Mouse (Mus musculus) liver, embryonic 14.5 days (tissue): ENCODE measurements at regions not wholly inside any gene's neighbourhood (a gene's known extent, or its start where the extent isn't known, plus 50 kb on each side); places are given as distances from the start of the nearest gene placed in this dataset.

Experiments
- ATAC-seq: fragments of 200-750 bp; cut with Nextera tagmentation; 2 replicates; pipeline ENCODE4 v1.8.0; 2017; ENCODE audit warnings: moderate number of reproducible peaks, mild to moderate bottlenecking, moderate library complexity; ENCODE audit not compliant: insufficient read depth
- DNase-seq, 3 experiments: peaks; one replicate each; pipeline ENCODE4 v3.0.0-alpha.2; 2012 to 2013; ENCODE audit warnings: low read depth in 3 of 3, low spot score in 3 of 3
- H3K27ac ChIP-seq: fragments of 300-500 bp; sonication (generic); 2 replicates; pipeline ENCODE4 v1.5.1; 2014; ENCODE audit warnings: moderate library complexity, mild to moderate bottlenecking, control low read depth, inconsistent platforms
- H3K27me3 ChIP-seq: fragments of 300-500 bp; sonication (generic); 2 replicates; pipeline ENCODE4 v1.6.1; 2014; ENCODE audit warnings: mild to moderate bottlenecking, low read length, moderate library complexity; ENCODE audit not compliant: control insufficient read depth, insufficient read depth
- H3K36me3 ChIP-seq: fragments of 300-500 bp; sonication (generic); replicated peaks from 2 replicates; pipeline ENCODE4 v1.6.1; 2014; ENCODE audit warnings: low read depth; ENCODE audit not compliant: control insufficient read depth, insufficient read depth
- H3K4me1 ChIP-seq, 2 experiments: fragments of 200-500 bp in 1 of 2; fragments of 300-500 bp in 1 of 2; sonication (generic) in 1 of 2; replicated peaks; 2 replicates each; pipeline ENCODE4 v1.6.1; 2012 to 2014; ENCODE audit warnings: antibody characterized with exemption in 1 of 2, inconsistent platforms in 1 of 2, low read length in 1 of 2; ENCODE audit not compliant: control insufficient read depth in 2 of 2, insufficient read depth in 2 of 2
- H3K4me2 ChIP-seq: fragments of 300-500 bp; sonication (generic); 2 replicates; pipeline ENCODE4 v1.6.1; 2014; ENCODE audit warnings: low read depth, mild to moderate bottlenecking, control low read depth, moderate library complexity
- H3K4me3 ChIP-seq, 2 experiments: fragments of 200-500 bp in 1 of 2; fragments of 300-500 bp in 1 of 2; sonication (generic) in 1 of 2; 2 replicates each; pipeline ENCODE4 v1.5.1; 2012 to 2014; ENCODE audit warnings: low read depth in 2 of 2, low read length in 2 of 2, mild to moderate bottlenecking in 2 of 2, control low read depth in 1 of 2, inconsistent platforms in 1 of 2, moderate library complexity in 1 of 2; ENCODE audit not compliant: insufficient read depth in 1 of 2
- H3K9ac ChIP-seq: fragments of 300-500 bp; sonication (generic); replicated peaks from 2 replicates; pipeline ENCODE4 v1.6.1; 2014; ENCODE audit warnings: mild to moderate bottlenecking, control low read depth, moderate library complexity
- H3K9me3 ChIP-seq: fragments of 300-500 bp; sonication (generic); 2 replicates; pipeline ENCODE4 v1.6.1; 2016; ENCODE audit warnings: low read length, mixed read lengths; ENCODE audit not compliant: control insufficient read depth
- CTCF ChIP-seq: IDR thresholded peaks from 2 replicates; pipeline ENCODE4 v1.5.1; 2016; ENCODE audit warnings: antibody characterized with exemption, low read depth, control low read depth
- EP300 ChIP-seq: IDR thresholded peaks from 2 replicates; pipeline ENCODE4 v1.6.1; 2016; ENCODE audit warnings: antibody characterized with exemption, low read depth
- WGBS: fragments of 180-500 bp; shearing (Covaris S2); extraction: QIAGEN DNeasy Blood & Tissue Kit; methylation state at CpG from one replicate; pipeline ENCODE4 v1.1.7; 2014; ENCODE audit not compliant: insufficient replicate concordance; 5-methylcytosine and 5-hydroxymethylcytosine counted together

- Histone ChIP-seq H3K9me3 (no peaks in the 10 kb centered on the region), H3K4me3 (no peak overlapping the region), H3K9ac (no peak overlapping the region), H3K36me3 (no peaks in the 10 kb centered on the region), H3K27ac (no peak overlapping the region), H3K4me1 (no peaks in the 10 kb centered on the region), H3K27me3 (no peaks in the 10 kb centered on the region), H3K4me2 (no peak overlapping the region)
- DNase-seq, result no peak
- ATAC-seq, result no peak
- WGBS, result 65% methylated on average over 4 of the region's 4 CpGs
- TF ChIP-seq CTCF, result no peak
- TF ChIP-seq EP300, result no peak
These were observed 400.0 kb downstream of the Gsdmc2 start for GRCm38 (mm10) chr15:63445016-63445415.

DNA sequence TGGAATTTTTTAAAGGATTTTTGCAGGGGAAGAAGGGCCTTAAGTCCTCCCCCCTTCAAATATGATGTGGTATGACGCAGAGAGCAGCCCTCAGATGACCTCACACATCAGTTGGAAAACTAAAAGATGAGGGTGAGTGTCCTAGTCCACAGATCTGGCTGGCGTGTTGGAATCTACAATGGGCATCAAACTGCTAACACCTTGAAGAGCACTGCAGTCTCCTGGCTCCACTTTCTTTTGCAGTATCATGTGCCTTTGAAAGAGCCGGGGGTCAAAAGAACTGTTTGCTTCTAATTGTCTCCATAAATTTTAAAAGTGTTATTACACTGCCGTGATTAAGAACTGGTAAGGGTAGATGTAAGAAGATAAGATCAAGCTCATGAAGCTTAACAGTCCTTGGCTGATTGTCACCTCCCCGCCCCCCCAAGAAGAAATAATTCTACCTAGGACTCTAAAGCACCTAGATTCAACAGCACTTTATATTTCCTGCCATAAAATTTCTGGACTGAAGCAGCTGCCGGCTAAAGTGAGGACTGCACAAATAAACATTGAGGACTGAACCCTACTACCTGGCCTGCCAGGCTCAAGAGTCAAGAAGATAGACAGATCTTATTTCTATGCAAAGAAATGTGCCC is 402.7 kb downstream of the Gsdmc2 start:
- no peaks in the 10 kb centered on the region for H3K27me3 ChIP-seq
- DNase-seq (no peak), ATAC-seq (no peak)
- H3K4me3 ChIP-seq, result no peak overlapping the region
- H3K9ac ChIP-seq, result no peak overlapping the region
- TF ChIP-seq EP300, result no peak
- no peak for TF ChIP-seq CTCF
- no peak overlapping the region for H3K4me2 ChIP-seq
- no peaks in the 10 kb centered on the region for H3K4me1 ChIP-seq
- no peak overlapping the region for H3K27ac ChIP-seq
- no peaks in the 10 kb centered on the region for H3K36me3 ChIP-seq
- 62% methylated on average over 6 of the region's 6 CpGs for WGBS
- H3K9me3 ChIP-seq, result no peaks in the 10 kb centered on the region

- Histone ChIP-seq H3K27me3 (no peaks in the 10 kb centered on the region), H3K4me1 (no peaks in the 10 kb centered on the region), H3K9me3 (no peaks in the 10 kb centered on the region), H3K4me2 (no peak overlapping the region), H3K4me3 (no peak overlapping the region), H3K27ac (no peak overlapping the region), H3K36me3 (no peaks in the 10 kb centered on the region), H3K9ac (no peak overlapping the region)
- WGBS, result 58% methylated on average over 4 of the region's 4 CpGs
- no peak for TF ChIP-seq CTCF
- TF ChIP-seq EP300, result no peak
- DNase-seq, result no peak
- no peak for ATAC-seq
These were observed 432.3 kb downstream of the Gsdmc2 start for GRCm38 (mm10) chr15:63412649-63413048.

- no peak overlapping the region for H3K4me2 ChIP-seq
- no peak overlapping the region for H3K4me3 ChIP-seq
- no peaks in the 10 kb centered on the region for H3K27me3 ChIP-seq
- H3K9me3 ChIP-seq, result no peaks in the 10 kb centered on the region
- H3K4me1 ChIP-seq, result no peaks in the 10 kb centered on the region
- DNase-seq (no peak), ATAC-seq (no peak)
- H3K36me3 ChIP-seq, result no peaks in the 10 kb centered on the region
- H3K27ac ChIP-seq, result no peak overlapping the region
- WGBS, result 80% methylated on average over 3 of the region's 3 CpGs
- no peak overlapping the region for H3K9ac ChIP-seq
- TF ChIP-seq CTCF, result no peak
- no peak for TF ChIP-seq EP300
These were observed 433.2 kb downstream of the Gsdmc2 start for GRCm38 (mm10) chr15:63411771-63412118.

- Histone ChIP-seq H3K36me3 (no peaks in the 10 kb centered on the region), H3K27ac (no peak overlapping the region), H3K4me3 (no peak overlapping the region), H3K9ac (no peak overlapping the region; the same call in 1 of the 2 replicates), H3K4me2 (no peak overlapping the region), H3K27me3 (no peaks in the 10 kb centered on the region), H3K9me3 (no peaks in the 10 kb centered on the region), H3K4me1 (no peaks in the 10 kb centered on the region)
- no peak for TF ChIP-seq CTCF
- ATAC-seq (no peak), DNase-seq (no peak)
- WGBS, result 57% methylated on average over 11 of the region's 11 CpGs
These were observed 433.8 kb downstream of the Gsdmc2 start for GRCm38 (mm10) chr15:63410994-63411770.
